Mouse (Mus musculus) adrenal gland, postnatal 0 days (tissue): ENCODE measurements around the gene Nckap1l. TPM values are rescaled to one million over a fixed set of nuclear protein-coding genes. Genes with fewer than 3 reads are reported as not detected.

Source experiments
- polyA plus RNA-seq: library from polyadenylated mRNA; unstranded; fragments of >200 nt; fragmentation: Nextera tagmentation; extraction: Ambion mirVana; gene quantifications from 2 replicates; pipeline ENCODE4 v1.2.1, GENCODE M21; 2015

The Nckap1l gene
- 2.2 and 2.7 TPM in 2 replicates for polyA plus RNA-seq

DNA sequence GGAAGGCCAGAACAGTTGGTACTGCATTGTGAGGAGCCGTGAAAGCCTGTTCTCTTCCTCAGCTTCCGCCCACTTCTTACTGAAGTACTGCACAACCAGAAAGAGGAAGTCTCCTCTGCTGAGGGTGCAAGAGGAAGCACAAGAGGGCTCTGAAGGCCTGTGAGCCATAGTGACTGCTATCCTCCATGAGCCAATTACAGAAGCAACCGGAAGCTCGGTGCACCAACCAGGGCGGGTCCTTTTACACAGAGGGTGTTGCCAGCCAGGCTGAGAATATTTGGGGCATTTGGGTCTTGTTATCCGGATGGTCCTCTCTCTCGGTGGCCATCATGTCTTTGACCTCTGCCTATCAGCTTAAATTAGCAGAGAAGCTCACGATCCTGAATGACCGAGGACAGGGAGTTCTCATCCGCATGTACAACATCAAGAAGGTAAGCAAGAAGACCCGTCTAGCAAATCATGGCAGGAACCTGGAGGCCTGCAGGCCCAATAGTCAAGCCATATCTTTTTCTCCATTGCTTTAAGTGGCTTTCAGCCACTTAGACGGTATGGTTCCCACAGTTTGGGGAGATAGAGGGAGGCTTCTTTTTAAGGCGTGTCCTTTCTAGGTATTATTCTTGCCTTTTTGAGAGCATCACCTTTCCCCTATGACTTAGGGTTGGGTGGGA lies at the start of gene Nckap1l:
TSS of gene Nckap1l (plus strand) at position 244 of the 668 bp plus-strand sequence.

GRCm38 (mm10) chr15:103430241-103430640 lies 23.4 kb upstream of the Nckap1l start, which contains the start of gene Gtsf1:
Gene Gtsf1, minus strand, starts transcription at chr15:103430470.

GRCm38 (mm10) chr15:103448369-103448768 lies 5.2 kb upstream of the Nckap1l start, which contains the start of gene Gtsf2:
Gene Gtsf2, minus strand, starts transcription at chr15:103448469.

GRCm38 (mm10) chr15:103502435-103503250 lies 49.0 kb downstream of the Nckap1l start, which contains the start of gene Pde1b:
Gene Pde1b, plus strand, starts transcription at chr15:103503034.

GRCm38 (mm10) chr15:103537822-103538213 lies 84.2 kb downstream of the Nckap1l start, which contains the start of gene Ppp1r1a:
Gene Ppp1r1a, minus strand, starts transcription at chr15:103538003.

Other genes with a start within 250 kb of the Nckap1l start
- gene Cbx5, start 214.0 kb upstream of the Nckap1l start, polyA plus RNA-seq = 33.2 and 37.1 TPM in 2 replicates
- 308 and 337 TPM in 2 replicates for gene Hnrnpa1, start 213.4 kb upstream of the Nckap1l start, polyA plus RNA-seq
- gene Nfe2, start 195.4 kb upstream of the Nckap1l start, polyA plus RNA-seq = 4.9 and 5.9 TPM in 2 replicates
- gene Copz1, start 181.1 kb upstream of the Nckap1l start, polyA plus RNA-seq = 130 and 176 TPM in 2 replicates
- gene Gpr84, start 143.2 kb upstream of the Nckap1l start, polyA plus RNA-seq = 0.23 TPM in 1 of 2 replicates, not detected in the other
- 12.3 and 16.7 TPM in 2 replicates for gene Zfp385a, start 113.7 kb upstream of the Nckap1l start, polyA plus RNA-seq
- 15.5 and 23.6 TPM in 2 replicates for gene Itga5, start 87.0 kb upstream of the Nckap1l start, polyA plus RNA-seq
- 0.32 TPM in 1 of 2 replicates, not detected in the other for gene Gtsf1, start 23.3 kb upstream of the Nckap1l start, polyA plus RNA-seq
- gene Gtsf2, start 5.3 kb upstream of the Nckap1l start, polyA plus RNA-seq = not detected in 2 replicates
- gene Pde1b, start 49.2 kb downstream of the Nckap1l start, polyA plus RNA-seq = 1.9 and 3.9 TPM in 2 replicates
- gene Ppp1r1a, start 84.2 kb downstream of the Nckap1l start, polyA plus RNA-seq = 4.1 and 16.2 TPM in 2 replicates
- not detected in 2 replicates for gene Glycam1, start 111.3 kb downstream of the Nckap1l start, polyA plus RNA-seq